Mouse (Mus musculus) adrenal gland, adult 10 weeks (tissue): Measurements from ENCODE around the gene Furin. TPM values are rescaled to one million over a fixed set of nuclear protein-coding genes. Genes with fewer than 3 reads are reported as not detected.

Source experiments
- polyA plus RNA-seq: library from polyadenylated mRNA; stranded (reverse); fragments of 350-450 nt; fragmentation: Illumina TruSeq; extraction: RNeasy Lipid Tissue Mini Kit (QIAGEN cat#74804); gene quantifications from one replicate; pipeline ENCODE4 v1.2.3, GENCODE M21; 2014; ENCODE audit warnings: low read depth, low replicate concordance

Gene Furin
- polyA plus RNA-seq, result 4.5 TPM

DNA sequence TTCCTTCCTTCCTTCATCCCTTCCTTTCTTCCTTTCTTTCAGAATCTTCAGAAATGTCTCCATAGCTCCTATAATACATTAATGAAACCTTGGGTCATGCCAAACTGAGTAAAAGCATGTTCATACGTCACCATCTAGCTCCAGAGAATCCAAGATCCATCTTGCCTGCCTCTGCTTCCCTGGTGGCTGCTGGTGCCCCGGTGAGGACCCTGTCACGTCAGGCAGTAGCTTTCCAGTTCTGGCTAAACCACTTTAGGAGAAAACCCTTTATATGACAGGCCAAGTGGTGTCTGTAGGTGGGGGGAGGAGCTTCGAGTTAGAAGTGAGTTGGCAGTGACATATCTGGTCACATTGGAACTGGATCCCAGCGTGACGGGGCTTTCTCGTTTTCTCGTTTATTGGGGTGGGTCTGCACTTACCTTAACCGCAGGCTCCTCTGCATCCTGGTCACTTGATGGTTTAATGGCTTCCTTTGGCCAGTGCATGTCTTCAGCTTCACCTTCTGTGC, at the start of gene Furin:
Gene Furin, minus strand, starts transcription at position 249 of the 508 bp plus-strand sequence.

DNA sequence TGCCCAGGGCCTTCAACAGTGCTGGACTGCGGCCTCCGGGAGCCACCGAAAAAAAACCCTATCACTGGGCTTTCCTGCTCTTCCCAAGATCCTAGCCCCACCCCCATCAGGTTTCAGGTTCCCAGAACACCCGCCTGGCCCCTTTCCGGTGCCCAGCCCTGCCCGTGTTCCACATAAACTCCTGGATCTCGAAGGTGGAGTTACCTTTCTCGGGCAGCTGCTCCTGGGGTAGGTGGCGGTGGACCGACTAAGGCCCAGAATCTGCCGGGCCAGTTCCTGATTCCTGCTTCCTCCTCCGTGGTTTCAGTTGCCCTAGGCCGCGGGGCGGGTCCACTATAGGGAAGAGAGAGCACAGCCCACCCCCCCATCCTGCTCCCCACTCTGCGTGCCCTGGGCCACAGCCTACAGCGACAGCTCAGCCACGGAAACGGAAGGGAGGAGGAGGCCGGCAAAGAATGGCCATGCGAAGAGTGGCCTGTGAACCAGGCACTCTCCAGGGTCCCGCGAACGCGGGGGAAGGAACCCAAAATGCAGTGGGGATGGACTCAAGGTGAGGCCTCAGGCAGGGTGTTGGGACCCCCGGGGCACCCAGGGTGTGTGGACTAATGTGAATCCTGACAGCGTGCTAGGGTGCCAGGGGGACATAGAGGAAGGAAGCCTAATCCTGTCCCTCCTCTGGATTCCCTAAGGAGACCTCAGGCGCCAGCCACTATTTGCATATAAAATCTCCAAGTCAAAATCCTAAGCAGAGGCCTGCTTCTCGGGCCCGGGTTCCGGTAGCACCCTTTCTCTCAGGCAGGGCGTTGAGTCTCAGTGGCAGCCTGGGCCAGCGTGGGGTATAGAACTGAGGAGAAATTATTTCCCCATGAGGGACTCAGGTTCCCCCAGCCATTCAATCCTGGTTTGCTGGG, 17.3 kb downstream of the Furin start, which contains the start of gene Fes:
Gene Fes, minus strand, starts transcription at position 314 of the 911 bp plus-strand sequence.

DNA sequence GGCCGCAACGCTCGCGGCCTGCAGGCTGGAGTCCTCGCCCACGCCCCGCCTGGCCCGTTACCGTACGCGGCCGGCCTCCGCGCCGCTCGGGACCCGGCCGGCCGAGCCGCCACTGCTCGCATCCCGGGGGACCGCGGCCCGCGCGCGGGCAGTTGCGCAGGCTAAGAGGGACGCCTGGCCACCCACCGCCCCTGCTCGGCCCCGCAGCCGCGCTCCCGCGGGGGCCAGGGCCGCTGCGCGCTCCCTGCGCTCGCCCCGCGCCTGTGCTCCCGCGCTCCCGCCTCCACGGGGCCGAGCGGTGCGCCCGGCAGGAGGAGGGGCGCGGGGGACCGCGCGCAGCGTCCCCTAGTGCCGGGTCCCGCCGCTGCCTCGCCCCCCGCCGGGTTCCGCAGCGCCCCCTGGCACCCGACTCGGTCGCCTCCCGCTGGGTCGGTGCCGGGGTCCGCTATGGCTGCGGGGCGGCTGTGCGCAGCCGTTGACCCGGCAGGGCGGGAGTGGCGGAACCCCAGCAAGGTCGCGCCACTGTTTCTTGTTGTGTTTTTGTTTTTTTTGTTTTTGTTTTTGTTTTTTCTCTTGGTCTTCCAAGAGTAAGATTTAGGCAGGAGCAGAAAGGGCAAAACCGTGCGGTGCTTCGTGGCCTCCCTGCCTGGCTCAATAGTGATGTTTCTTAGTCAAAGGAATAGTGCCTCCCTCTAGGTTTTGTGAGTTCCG, 34.0 kb downstream of the Furin start, which contains the start of gene Man2a2:
Gene Man2a2, minus strand, starts transcription at position 335 of the 711 bp plus-strand sequence.

DNA sequence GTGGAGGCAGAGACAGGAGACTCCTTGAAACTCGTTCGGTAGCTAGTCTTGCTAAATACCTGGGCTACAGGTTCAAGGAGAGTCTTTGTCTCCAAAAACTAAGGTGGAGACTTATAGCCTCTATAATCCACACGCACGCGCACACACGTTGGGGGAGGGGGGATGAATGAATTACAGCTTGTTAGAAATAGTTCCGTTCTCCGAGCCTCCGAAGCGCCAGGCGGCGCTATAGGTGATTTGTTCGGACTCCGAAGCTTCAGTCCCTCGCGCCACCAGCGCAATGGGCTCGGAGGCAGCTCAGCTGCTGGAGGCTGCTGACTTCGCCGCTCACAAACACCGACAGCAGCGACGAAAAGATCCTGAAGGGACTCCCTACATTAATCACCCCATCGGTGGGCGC, 62.4 kb downstream of the Furin start, which contains the start of gene Hddc3:
Gene Hddc3, plus strand, starts transcription at position 247 of the 400 bp plus-strand sequence.

DNA sequence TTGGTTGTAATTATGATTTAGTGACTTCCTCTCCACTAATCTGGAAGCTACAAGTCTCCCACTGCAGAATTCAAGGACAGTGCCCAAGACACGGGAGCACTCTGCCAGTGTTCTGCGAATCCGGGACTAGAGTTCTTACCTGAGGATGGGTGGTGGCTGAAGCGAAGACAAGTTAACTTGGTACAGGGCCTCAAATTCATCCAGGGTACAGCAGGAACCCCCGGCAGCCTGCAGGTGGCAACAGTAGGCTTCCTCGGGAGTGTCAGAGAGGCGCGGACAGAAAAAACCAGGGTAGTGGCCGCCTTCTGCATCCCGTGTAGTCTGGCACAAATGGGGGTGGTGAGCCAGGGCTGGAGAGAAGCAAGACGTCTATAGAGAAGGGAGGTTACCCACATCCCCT, 64.4 kb downstream of the Furin start, which contains the start of gene Unc45a:
Gene Unc45a, minus strand, starts transcription at position 213 of the 400 bp plus-strand sequence.

Other genes with a start within 250 kb of the Furin start
- 2.3 TPM for gene Sema4b, start 218.6 kb downstream of the Furin start, polyA plus RNA-seq
- 10.9 TPM for gene Cib1, start 172.6 kb downstream of the Furin start, polyA plus RNA-seq
- 2.7 TPM for gene Gdpgp1, start 172.6 kb downstream of the Furin start, polyA plus RNA-seq
- gene Ttll13, start 159.1 kb downstream of the Furin start, polyA plus RNA-seq, result 0.41 TPM
- gene Ngrn, start 144.2 kb downstream of the Furin start, polyA plus RNA-seq, result 23.7 TPM
- 11.4 TPM for gene Vps33b, start 135.8 kb downstream of the Furin start, polyA plus RNA-seq
- 22.4 TPM for gene Prc1, start 111.0 kb downstream of the Furin start, polyA plus RNA-seq
- 3.4 TPM for gene Rccd1, start 81.0 kb downstream of the Furin start, polyA plus RNA-seq
- gene Unc45a, start 64.4 kb downstream of the Furin start, polyA plus RNA-seq, result 6.8 TPM
- gene Hddc3, start 62.3 kb downstream of the Furin start, polyA plus RNA-seq, result 17.2 TPM
- 51.8 TPM for gene Man2a2, start 34.1 kb downstream of the Furin start, polyA plus RNA-seq
- 0.23 TPM for gene Fes, start 17.5 kb downstream of the Furin start, polyA plus RNA-seq
- 17.5 TPM for gene Blm, start 129.7 kb upstream of the Furin start, polyA plus RNA-seq